Mouse (Mus musculus) CD4-positive, CD25-positive, alpha-beta regulatory T cell, adult 2 months (primary cell): ENCODE results near the gene Slc25a28.
A peak's percentile ranks its signal among the peaks of the same experiment; 100 is the strongest.

Source experiments
- DNase-seq: peaks from one replicate; pipeline ENCODE4 v3.0.0-alpha.2; 2012; ENCODE audit warnings: low read depth, low spot score

The Slc25a28 gene

DNA sequence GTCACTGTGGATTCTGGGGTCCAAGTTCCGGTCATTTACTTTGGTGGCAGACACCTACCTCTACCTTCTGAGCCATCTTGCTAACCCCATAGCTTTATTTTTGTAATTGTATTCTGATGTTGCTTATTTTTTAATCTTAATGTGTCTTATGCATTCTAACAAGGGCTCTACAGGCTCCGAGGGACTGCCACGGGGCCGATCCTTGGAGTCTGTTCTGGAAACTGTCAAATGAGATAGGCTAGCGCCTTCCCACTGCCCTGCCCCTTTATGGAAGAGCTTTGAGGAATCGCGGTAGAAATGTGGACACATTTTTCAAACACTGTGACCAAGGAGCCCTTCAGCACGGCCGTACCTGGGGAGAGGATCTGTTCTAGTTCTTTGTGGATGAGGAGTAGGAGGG lies 31.8 kb downstream of the Slc25a28 start:
- no peak for DNase-seq

DNA sequence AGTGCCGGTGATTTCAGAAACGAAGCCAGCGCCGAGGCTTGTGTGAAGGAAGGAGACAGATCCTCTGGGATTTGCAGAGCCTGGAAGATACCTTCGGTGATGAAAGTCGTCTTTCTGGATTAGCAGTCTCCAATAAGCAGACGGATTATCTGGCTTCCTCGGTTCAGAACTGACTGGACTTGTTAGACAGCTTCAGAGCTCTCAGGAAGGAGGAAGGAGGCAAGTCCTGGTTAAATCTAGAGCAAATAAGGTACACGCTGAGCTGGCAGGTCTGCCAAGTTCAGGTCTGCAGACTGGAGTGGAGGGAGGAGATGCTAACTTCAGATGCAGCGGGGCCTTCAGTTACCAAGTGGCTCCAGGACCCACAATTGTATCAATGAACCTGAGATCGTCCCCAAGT lies 32.8 kb downstream of the Slc25a28 start:
- no peak for DNase-seq

DNA sequence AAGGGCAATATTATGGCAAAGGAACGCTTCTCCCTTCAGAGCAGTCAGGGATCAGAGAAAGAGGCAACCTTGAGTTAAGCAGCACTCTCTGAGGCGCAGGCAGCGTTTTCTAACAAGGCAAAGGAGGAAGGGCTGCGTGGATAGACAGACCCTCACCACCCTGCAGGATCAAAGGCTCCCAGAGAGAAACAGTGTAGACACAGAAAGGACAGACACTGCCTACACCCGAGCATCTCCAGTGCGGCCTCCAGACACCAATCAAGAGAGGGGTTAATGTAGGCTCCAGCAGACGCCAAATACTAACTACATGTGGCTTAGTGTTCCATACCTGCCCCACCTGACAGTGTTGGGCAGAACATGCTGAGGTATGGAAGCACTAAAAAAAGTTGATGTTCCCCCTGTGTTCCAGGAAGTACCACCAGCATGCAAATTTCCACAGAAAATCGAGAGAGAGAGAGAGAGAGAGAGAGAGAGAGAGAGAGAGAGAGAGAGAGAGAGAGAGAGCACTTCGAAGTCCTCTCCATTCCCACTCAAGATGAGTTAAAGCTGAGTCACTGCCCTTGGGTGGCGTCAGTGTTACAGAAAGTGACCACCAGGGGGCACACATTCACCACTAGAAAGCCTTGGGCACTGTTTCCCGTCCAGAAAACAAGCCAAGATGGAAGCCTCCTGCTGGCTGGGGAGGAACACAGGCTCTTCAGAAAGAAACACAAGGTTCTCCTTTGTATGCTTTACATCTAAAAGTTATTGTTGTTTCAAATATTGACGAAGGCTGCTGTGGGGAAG lies 44.0 kb downstream of the Slc25a28 start:
- DNase-seq: peak; percentile 89

DNA sequence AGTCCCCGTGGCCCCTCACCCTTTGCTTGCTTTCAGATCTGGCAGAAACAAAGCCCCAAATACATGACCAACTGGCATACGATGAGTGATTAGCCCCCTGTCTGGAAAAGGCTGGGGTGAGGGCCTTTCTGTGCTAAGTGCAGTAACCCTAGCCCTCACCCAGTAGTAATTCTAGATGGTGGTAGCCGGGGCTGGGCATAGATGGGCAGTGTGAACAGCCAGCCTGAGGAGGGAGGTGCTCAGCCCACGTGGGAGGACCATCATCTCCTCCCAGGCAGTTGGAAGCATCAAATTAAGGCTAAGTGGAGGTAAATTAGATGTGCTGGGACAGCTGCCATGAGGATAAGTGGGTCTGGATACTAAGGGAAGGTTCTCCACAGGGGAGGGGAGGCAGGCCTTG lies 45.6 kb downstream of the Slc25a28 start:
- no peak for DNase-seq

DNA sequence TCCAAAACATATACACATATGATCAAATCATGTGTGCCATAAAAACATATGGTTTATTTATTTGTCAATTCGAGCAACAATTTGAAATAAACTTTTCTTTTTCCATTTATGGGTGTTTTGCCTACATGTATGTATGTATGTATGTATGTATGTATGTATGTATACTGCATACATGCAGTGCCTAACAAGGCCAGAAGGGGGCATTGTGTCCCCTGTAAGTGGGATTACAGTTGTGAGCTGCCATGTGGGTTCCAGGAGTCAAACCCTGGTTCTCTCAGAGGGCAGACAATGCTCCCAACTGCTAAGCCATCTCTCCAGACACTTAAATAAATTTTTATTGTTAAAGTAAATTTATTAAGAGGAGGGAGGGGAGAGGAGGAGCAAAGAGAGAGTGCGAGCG lies 47.3 kb downstream of the Slc25a28 start:
- DNase-seq: no peak

DNA sequence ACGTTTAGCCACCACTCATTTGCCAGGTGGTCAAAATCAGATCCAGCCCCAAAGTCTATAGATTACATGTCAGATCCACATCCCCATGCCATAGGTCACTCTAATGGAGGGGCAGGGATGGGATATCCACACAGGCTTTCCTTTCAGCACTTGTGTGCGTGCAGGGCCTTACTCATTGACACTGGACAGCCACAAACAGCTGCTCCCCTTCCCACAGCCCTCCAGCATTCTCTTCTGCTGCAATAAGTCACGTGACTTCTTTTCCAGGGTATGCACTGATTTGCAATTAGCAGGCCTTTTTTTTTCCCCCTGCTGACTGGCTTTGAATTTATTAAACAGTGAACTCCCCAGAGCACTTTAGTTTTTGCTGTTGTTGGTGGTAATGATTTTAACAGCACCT lies 48.5 kb downstream of the Slc25a28 start:
- DNase-seq: no peak

DNA sequence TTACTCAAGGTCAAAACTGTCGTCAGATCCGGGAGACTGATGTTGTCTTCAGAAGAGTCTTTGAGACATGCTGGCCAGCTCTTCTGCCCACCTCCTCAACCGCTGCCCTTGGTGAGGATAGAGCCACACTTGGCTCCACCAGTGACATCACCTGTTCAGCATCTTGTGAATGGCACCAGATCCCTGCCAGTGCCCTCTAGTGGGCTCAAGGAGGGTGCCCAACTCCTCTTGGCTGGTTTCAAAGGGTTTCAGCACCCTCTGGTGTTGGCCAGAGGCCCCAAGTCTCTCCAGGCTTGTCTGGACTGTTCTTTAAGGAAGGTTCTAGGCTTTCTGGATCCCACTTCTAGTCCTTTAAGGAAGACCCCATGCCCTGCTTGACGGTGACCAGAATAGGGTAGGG lies 50.8 kb downstream of the Slc25a28 start:
- peak; percentile 78 for DNase-seq

DNA sequence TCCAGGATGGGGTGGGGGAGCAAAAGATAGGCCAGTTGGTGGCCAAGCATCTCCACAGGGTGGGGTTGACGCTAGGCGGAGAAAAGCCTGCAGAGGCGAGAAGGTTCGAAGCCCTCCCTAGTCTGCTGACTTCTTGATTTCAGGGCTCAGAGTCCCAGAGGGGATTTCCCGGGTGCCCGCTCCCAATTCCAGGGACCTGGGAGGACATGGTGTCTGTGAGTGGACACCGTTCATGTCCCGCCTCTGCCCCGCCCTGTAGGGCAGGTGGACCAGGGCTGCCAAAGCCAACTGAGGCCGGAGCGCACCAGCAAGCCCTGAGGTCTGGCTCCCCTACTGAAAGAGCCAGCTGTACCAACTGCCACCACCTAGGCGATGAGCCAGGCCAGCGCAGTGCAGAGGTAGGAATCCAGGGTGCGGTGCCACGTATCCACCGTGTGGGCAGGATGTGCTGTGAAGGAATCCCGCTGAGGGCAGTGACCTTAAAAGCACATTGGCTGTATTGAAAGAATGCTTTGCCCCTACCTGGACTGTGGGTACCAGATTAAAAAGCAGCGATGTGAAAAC lies 54.7 kb downstream of the Slc25a28 start:
- no peak for DNase-seq

DNA sequence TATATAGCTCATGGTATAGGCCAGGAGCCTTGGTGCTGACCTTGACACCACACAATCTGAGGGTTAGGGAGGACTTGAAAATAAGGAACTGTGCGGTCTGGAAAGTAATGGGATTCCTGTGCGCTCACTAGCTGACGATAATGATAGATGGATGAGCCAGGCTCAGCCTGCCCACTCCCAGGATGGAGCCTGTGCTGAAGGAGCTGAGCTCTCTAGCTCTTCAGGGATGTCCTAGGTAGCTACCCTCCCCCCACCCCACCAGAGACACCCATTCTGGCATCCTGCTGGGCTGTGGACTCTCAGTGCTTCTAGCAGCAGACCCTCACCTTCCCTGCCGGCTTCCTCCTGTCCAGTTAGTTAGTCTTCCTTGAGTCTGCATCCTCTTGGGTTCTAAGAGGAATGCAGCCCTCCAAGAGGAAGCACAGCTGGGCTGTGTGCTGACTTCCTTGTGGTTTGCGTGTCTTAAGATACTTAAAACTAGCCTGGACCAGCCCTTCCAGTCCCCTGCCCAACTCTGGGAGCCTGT lies 56.1 kb downstream of the Slc25a28 start:
- DNase-seq: no peak

DNA sequence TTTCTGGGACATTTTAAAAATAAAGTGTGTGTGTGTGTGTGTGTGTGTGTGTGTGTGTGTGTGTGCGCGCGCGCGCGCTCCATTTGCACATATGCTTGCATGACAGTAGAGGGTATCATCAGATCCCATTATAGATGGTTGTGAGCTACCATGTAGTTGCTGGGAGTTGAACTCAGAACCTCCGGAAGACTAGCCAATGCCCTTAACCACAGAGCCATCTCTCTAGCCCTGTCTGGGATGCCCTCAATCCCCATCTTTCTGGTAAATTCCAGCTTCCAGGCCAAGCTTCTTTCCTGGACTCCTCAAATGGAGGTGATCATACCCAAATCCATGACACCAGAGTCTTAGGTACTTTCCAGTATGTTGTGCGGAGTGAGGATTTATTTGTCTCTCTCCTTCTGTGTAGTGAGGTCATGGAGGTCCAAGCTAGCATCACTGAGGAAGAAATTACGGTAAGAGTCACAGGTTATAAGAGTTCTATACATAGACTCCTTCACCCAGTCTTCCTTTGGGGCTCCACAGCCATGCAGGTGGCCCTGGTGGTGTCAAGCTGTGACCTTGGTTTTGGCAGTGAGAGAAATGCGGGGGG lies 56.8 kb downstream of the Slc25a28 start:
- DNase-seq: no peak

DNA sequence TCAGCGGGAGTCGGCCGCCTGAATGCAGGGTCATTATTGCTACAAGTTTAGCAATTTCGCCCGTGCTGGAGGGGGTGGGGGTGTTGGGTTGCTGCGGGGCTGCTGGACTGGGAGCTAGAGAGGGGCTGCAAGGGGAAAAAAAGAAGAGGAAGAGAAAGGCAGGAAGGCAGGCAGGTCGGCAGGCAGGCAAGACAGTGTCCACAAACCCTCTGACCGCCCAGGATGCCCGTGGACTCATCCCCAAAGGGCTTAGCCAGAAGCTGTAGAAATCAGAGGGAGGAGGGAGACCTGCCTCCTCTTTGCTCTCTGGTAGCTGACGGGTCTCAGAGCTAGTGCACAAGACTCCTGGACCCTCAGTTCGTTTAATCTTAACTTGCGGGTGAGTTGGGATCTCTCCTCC lies 57.8 kb downstream of the Slc25a28 start:
- no peak for DNase-seq

DNA sequence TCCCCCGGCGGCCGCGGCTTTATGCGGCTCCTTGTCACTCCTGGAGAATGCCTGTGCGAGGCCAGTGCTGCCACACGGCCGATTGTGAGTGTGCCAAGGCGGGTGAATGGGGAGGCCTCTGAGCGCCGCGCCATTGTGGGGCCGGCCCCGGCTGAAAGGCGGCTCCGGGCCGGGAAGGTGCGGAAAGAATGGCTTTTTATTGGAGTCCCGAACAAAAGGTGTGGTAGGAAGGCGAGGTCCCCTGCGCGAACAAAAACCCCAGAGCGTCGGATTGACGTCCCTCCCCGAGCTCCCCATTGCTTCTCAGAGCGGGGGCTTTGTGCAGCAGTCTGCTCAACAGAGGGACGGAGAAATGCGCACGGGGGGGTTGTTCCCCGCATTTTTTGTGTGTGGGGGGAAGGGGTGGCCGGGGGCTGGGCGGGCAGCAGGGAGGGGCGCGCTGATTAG lies 58.2 kb downstream of the Slc25a28 start:
- no peak for DNase-seq

DNA sequence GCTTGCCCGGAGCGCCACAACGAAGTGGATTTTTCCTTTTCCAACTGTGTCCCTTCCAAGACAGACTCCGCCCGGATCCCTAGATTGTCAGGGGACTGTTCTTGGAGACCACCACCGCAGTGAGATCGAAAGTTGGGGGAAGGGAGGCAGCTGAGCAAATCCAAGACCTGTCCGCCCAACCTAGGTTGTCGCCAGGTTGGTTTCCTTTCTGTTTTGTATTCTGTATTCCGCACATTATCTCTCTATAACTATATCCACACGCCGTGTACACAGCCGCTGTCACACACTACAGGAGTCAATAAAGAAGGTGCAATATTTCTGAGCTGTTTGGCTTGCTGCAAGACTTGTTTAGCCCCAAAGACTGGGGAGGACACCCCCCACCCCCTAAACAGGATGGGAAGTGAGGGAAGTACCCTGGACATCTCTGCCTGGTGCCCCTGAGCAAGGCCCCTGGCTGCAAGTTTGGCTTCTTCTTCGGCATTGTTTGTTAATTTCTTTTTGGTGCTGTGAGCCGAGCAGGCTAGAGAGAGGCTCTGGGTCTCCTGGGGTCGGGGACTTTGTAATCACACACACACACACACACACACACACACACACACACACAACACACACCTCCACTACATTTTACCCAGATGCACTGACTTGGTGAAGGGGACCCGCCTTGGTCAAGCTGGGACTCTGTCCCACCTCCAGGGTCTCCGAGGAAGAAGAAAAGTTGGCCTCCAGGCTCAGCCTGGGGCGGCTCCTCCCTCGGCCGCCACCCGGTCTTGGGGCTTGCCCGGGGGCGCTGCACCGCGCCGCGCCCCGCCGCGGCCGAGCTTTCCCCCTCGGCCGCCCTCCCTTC lies 58.9 kb downstream of the Slc25a28 start:
- no peak for DNase-seq

DNA sequence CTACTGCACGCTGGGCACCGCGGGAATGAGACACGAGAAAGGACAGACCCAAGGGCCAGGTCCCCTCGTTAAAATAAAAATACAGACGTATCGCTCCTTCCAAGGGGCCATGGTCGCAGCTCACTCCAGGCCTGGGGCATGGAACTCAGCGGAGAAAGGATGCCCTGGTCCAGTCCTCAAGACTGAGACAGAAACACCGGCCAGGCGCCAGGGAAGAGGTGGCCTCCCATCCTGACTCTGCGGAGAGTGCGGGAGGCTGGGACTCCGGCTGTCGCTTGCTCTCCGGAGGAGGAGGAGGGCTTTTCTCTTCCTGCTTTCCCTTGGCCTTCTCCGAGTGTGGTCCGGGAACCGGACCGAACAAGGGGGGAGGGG lies 59.6 kb downstream of the Slc25a28 start:
- DNase-seq: no peak

DNA sequence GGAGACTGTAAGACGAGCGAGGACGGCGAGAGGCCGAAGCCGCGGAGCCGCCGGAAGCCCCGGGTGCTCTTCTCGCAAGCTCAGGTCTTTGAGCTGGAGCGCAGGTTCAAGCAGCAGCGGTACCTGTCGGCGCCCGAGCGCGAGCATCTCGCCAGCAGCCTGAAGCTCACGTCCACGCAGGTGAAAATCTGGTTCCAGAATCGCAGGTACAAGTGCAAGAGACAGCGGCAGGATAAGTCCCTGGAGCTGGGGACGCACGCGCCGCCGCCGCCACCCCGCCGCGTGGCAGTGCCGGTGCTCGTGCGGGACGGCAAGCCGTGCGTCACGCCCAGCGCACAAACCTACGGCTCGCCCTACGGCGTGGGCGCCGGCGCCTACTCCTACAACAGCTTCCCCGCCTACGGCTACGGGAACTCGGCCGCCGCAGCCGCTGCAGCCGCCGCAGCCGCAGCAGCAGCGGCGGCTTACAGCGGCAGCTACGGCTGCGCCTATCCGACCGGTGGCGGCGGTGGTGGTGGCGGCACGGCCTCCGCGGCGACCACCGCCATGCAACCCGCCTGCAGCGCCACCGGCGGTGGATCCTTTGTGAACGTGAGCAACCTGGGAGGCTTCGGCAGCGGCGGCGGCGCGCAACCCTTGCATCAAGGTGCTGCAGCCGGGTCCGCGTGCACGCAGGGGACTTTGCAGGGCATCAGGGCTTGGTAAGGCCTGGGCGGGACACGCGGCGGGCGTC lies 60.2 kb downstream of the Slc25a28 start:
- peak; percentile 55 for DNase-seq
